Mouse (Mus musculus): Measurements from ENCODE around the gene Anapc15.
"Not testable (repeated sequence)": the region's sequence is repeated elsewhere in the genome, so short reads cannot be mapped to it uniquely, and the experiment has no call there.

The Anapc15 gene

DNA sequence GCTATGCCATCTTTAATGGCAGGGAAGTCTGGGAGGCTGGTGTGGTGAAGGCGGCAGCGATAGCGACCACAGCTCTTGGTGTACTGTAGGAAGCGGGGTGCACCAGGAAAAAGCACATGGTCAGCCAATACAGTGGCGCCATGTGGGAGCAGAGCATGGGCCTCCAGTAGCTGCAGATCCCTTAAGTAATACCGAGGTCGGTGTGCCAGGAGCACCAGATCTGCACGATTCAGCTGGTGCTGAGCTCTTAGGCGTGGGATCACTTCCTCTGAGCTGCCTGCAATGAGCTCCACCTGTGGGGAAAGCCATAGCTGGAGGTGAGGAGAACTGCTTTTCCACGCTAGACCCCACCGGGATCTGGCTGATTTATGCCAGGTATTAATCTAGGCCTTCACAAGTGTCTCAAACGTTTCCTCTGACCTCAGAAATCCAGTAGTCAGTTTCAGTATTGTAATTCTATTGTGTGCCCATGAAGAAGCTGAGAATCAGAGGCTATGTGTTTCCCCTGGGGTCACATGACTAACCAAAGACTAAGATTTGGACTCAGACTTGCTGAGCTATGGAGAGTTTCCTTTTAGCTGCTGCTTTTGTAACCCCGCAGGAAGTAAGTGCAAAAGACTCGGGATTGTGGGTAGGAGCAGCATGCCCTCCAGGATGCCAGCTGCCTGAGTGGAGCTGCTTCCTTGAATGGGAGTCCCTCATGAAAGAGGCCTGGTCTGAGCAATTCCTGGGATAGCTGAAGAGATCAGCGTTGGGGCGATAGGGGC is 37.0 kb downstream of the Anapc15 start:
- DNase-seq (ENCODE audit: low read depth) = no peak

DNA sequence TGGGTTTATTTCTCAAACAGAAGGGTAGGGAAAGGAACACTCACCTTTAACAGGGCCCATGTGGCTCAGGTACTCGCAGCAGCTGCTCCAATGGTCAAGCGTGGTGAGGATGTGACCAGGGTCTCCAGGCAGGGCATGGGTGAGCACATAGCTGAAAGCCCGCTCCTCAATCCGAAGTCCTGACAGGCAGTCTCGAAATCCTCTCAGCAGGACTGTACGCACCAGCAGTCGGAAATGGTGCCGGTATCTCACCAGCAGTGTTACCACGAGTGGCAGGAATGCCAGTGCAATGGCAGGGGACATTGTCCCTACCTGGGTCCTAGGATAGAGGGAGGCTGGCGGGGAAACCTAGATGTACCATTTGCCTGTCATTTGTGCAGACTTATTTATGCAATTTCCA is 38.5 kb downstream of the Anapc15 start:
- DNase-seq (ENCODE audit: low read depth) = no peak

DNA sequence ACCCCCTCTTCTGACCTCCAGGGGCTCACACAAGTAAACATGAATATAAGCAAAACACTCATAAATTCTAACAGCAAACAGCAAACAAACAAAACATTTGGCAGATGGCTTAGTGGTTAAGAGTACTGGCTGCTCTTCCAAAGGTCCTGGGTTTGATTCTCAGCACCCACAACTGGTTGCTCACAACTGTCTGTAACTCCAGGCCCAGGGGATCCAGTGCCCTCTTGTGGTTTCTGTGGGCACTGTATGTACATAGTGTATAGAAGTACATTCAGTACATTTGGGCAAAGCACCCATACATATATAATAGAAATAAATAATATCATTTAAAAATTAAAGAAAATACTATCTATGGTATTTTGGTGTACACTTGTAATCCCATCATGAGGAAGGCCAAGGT is 39.3 kb downstream of the Anapc15 start:
- DNase-seq (ENCODE audit: low read depth) = no peak

DNA sequence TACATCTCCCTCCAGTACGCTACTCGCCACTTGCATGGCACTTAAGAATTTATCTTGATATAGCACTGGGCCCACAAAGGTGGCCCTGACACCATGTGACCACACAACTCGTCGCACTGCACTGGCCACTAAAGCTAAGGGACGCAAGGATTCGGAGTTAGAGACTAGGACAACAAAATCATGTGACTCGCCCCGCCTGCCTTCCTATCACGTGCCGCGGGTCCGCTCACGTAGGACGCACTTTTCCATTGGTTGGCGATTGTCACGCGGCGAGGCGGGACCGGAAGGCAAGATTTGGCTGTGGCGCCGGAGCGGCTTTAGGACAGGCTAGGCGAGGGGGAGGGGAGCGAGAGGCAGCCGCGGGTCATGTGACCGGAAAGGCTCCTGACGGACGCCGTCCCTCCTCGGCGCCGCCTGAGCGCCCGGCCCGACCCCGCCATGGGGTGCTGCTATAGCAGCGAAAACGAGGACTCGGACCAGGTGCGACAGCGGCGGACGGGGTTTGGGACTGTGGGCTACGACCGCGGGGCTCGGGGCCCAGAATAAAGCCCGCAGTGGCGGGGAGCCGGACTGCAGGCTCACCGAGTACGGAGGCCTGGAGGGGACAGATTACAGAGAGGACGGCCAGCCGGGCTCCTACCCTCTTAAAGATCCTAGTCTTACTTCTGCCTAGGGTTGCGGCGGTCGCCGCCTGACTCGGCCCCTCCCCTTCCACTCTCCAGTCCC is 42.2 kb downstream of the Anapc15 start, which contains the start of gene Lamtor1:
Lamtor1 (plus strand) TSS at position 344 of the 726 bp plus-strand sequence.
- DNase-seq (ENCODE audit: low read depth) = peak; percentile 99

DNA sequence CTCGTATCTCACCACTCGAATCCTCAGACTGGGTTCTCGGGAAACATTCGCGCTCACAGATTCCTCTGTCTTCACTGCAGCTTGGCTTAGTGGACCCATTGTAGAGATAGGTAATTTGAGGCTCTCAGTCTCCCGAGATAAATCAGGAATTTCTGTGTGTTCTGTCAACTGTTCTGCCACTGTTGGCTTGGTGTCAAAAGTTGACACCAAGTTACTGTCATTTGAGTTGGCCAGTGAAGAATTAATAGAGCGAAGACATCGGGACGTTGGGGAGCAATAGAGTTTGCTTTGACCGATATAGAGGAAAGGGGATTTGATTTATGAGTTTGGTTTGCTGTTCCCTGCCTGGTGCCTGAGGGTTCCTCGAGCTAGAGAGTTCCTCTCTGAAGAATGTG is 42.8 kb downstream of the Anapc15 start, which contains the start of gene Tomt:
Tomt (minus strand) TSS at position 73 of the 395 bp plus-strand sequence.
- DNase-seq (ENCODE audit: low read depth) = no peak

DNA sequence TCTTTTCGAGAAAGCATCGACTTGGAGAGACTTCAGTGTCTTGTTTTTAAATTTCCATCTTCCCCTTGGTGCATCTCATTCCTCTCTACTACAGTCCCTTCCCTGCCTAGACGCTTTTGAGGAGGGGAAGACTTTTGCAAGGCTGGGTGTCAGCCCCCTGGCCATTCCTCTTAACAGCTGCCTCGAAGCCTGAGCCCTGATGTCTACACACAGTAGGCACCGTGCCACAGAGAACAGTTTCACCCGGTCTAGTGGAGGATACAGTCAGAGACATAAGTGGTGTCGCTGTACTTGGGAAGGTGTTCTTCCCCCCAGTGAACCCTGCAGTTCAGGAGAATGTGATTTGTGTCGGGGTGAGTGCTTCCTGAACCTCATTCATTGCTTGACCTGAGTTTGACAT is 43.2 kb downstream of the Anapc15 start:
- DNase-seq (ENCODE audit: low read depth) = no peak

DNA sequence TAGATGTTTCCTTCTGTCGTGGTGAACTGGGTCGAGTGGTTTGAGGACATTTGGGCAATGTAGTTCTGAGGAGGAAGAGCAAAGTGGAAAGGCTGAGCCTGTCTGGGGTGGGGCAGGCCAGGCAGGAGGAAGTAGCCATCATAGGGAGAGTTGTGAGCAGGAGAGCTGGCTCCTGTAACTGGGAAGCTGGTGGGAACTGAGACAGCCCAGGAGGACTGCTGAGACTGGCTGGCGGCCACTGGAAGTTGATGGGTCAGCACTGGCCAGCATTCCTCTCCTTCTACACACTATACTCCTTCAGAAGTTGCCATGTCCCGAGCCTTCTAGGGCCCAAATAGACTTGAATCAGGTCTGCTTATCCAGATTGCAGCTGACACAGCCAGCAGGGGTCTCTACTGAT is 44.9 kb downstream of the Anapc15 start:
- no peak for DNase-seq (ENCODE audit: low read depth)

DNA sequence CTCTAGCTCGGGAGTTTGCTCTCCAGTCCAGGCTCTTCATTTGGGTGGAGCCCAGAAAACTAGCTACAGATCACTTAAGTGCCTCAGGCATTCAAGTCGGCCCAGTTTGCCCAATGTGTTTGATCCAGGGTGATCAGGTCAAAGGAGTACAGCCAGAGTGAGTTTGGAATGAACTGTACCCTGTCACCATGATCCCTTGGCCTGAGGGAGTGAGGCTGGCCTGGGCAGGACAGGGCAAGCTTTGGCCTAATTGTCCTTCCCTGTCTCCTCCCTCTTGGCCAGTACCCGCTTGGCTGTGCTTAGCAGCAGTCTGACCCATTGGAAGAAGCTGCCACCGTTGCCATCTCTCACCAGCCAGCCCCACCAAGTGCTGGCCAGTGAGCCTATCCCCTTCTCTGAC is 46.6 kb downstream of the Anapc15 start:
- DNase-seq (ENCODE audit: low read depth) = no peak

DNA sequence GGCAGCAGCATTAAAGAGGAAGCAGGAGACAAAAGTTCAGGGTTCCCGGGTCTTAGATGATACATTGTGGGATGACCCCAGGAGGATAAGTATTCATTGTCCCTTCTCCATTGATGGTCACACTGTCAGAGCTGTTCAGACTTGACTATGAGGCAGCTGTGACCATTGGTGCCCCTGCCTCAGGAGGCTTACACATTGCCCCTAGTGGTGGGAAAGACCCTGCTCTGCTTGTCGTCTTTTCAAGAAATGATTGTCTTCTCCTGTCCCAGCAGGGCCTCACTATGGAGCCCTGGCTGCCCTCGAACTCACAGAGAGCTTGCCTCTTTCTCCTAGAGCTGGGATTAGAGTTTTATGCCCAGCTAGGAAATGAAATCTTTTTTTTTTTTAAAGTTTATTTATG is 48.5 kb downstream of the Anapc15 start:
- no peak for DNase-seq (ENCODE audit: low read depth)

DNA sequence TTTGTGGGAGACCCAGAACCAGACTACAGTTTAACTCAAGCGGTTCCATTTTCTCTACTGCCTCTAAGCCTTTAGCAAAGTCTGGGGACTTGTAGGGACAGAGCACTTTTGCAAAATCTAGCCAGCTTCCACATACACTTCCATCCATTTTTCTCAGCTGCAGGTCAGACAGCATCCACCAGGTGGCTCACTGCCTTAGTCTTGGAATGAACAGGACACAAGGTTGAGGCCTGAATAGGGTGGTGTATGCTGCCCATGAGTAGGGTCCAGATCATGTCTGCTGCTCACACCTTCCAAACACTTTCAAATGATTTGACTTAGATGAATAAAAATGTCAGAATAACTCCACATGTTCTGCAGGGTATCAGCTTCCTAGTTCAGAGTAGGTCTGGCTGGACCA is 54.6 kb downstream of the Anapc15 start:
- DNase-seq (ENCODE audit: low read depth) = no peak

DNA sequence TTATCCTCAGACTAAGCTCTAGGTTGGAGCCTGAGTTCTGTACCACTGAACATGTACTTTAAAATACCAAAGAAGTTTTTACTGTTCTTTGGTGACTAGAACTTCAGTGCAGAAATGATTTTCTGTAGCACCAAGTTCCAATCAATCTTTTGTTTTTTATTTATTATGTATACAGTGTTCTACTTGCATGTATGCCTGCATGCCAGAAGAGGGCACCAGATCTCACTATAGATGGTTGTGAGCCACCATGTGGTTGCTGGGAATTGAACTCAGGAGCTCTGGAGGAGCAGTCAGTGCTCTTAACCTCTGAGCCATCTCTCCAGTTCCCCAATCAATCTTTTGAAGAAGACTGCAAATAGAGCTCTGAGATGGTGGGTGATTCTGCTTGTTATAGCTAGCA is 62.4 kb downstream of the Anapc15 start:
- DNase-seq (ENCODE audit: low read depth) = not testable (repeated sequence)

DNA sequence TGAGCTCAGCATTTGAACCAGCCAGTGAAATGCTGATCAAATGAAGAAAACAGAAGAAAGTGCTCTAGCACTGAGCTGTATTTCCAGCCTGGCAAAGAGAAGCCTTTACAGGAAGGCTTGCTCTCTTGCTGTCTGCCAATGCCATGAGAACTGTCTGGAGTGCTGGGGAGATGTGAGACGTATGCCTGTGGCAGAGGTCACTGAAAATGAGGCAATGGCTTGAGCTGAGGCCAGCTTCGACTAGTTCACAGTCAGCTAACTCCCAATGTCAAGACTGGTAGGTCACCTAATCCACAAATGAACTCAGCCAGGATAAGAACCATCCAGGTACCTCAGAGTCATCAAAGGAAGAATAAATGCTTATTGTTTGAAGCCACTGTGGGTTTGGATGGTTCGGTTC is 64.6 kb downstream of the Anapc15 start:
- DNase-seq (ENCODE audit: low read depth) = no peak

DNA sequence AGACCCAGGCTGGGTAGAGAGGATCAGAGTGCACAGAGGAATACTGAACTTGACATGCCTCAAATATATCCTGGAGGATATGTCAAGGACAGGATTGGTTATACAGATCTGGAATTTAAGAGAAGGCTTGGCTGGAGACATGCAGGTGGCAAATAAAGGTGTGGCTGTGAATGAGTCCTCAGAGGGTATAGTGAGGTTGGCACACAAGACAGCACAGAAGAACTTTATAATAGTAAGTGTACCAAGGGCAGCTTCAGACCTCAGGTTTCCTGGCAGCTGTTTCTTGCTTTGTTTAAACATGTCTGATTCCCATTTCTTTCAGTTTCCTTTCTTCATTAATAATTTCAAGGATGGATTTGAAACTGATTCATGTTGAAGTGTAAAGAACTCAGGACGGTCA is 69.0 kb downstream of the Anapc15 start:
- DNase-seq (ENCODE audit: low read depth) = no peak

DNA sequence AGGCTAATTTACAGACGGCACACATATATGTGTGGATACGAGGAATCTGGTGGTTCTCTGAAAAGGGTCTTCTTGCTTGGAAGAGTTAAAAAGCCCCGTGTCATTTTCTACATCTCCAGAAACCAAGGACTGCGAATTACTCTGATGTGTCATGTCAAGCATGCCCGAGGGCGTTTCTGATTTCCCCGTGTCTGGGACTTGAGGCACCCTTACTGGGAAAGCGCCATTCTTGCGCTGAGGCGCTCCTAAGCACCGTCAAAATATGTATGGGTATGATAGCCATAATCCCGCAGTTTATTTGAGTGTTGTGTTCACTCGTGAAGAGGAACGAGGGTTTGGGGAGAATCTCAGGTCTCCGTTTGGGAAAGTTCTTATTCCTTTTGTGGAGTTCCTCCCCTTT is 69.8 kb downstream of the Anapc15 start:
- no peak for DNase-seq (ENCODE audit: low read depth)

DNA sequence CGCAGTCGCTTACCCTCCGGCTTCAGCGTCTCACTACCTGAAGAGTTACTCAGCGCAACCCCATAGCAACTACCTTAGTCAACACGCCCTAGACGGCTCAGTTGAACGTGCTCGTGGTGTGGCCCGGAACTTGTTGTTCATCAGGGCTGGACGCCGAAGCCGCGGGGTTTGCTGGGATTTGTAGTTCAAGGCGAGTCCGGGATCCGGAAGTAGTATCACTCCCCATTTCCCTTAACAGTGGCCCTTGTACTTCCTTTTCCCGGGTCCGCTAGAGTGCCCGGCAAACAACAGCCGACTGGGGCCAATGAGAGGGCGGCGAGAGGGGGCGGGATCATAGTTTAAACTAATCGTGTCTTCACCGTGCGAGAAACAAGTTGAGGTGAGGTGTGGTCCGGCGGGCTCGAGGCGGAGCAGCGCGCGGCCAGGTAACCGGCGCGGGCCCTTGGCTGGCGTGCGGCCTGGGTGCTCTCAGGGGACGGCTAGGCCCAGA is 70.3 kb downstream of the Anapc15 start, which contains the start of the genes Lrrc51 and Numa1:
Lrrc51 (minus strand) TSS at position 145 of the 490 bp plus-strand sequence.
Numa1 (plus strand) TSS at position 361 of the 490 bp plus-strand sequence.
- peak; percentile 96 for DNase-seq (ENCODE audit: low read depth)

DNA sequence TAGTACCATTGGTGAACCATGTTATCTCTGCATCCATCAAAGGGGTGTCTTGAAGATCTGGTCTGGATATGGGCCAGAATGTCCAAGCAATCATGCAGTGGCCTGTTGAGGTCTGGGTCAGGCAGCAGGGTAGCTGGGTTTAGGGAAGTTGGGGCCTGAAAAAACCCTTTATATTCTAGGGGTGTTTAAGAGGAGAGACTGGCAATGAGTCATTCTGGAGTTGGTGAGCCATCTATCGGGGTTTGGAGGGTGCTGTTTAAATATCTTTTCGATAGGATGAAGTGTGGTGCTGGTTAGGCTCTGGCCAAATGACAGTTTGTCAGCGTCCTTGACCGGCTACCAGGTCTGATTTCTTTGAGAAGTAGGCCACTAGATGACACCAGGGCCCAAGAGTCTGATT is 72.4 kb downstream of the Anapc15 start:
- DNase-seq (ENCODE audit: low read depth) = no peak

DNA sequence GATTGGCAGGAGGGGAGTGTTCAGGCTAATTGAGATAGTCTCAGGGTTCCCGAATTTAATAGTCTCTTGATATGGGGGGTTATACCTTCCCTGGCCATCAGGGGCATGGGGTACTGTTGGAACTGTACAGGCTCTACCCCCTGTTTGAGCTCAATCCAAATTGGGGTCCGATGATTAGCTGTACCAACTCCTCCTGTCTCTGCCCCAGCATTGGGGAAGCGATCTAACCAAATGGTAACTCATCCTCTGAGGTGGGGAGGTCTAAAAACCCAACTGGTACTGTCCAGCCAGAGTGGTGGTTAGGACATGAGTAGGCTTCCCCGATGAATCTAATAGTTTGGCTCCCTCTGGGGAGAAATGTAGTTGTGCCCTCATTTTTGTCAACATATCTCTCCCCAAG is 73.5 kb downstream of the Anapc15 start:
- no peak for DNase-seq (ENCODE audit: low read depth)

DNA sequence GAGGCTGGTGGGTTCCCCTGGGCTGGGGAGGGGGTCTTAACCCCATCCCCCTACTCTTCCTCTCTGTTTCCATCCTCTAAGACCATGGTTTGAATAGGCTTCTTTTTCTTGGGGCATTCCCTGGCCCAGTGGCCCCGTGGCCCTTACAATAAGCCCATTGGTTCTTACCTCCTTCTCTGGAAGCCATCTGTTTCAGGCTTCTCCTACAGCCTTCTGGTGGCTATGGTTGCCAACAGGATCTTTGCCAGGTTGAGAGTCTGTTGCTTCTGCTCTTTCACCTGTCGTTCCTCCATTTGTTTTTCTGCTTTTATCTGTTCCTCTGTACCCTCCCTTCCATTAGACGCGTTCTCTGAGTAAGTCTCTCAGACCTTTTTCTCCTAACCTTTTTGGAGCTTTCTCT is 74.1 kb downstream of the Anapc15 start:
- no peak for DNase-seq (ENCODE audit: low read depth)

DNA sequence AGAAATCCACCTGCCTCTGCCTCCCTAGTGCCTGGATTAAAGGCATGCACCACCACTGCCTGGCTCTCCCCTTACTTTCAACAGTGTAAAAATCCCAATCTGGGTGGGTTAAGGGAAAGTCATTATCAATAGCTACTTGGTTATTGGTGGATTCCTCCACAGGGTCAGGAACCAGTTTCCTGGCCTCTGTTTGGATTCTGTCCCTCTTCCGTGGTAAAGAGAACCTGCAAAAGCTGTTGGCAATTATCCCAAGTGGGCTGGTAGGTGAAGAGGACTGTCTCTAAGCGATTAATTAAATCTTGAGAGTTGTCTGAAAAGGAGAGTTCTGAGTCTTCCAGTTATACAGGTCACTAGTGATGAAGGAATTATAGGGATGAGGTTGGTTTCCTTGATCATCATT is 74.8 kb downstream of the Anapc15 start:
- DNase-seq (ENCODE audit: low read depth) = no peak

DNA sequence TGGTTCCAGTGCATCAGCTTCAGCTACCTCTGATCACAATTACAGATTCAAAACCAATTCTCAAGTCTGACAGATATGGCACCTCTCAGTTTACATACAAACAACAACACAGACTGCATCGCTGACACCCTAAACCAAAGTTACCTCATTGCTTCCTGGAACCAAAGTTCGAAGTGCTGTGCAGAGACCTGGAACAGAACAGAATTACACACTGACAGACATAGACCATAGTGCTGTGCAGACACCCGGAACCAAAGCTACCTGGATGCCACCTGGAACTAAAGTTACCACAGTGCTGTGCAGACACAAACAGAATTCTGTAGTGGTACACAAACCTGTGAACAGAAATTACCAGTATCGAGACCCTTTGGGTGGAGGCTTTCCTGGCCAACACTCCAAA is 76.2 kb downstream of the Anapc15 start:
- no peak for DNase-seq (ENCODE audit: low read depth)

DNA sequence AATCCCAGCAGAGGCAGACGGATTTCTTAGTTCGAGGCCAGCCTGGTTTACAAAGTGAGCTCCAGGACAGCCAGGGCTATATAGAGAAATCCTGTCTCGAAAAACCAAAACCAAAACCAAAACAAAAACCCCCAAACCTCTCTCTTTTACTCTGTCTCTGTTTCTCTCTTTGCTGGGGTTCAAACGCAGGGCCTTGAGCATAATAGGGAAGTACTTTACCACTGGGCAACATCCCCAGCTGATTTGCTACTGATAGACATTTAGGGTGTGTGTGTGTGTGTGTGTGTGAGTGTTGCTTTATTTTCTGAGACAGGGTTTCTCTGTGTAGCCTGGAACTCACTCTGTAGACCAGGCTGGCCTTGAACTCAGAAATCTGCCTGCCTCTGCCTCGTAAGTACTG is 85.5 kb downstream of the Anapc15 start:
- DNase-seq (ENCODE audit: low read depth) = not testable (repeated sequence)
